Mouse (Mus musculus): ENCODE data around the gene Arf6.
A peak's percentile ranks its signal among the peaks of the same experiment; 100 is the strongest.
"Not testable (repeated sequence)": the region's sequence is repeated elsewhere in the genome, so short reads cannot be mapped to it uniquely, and the experiment has no call there.

Arf6 gene

DNA sequence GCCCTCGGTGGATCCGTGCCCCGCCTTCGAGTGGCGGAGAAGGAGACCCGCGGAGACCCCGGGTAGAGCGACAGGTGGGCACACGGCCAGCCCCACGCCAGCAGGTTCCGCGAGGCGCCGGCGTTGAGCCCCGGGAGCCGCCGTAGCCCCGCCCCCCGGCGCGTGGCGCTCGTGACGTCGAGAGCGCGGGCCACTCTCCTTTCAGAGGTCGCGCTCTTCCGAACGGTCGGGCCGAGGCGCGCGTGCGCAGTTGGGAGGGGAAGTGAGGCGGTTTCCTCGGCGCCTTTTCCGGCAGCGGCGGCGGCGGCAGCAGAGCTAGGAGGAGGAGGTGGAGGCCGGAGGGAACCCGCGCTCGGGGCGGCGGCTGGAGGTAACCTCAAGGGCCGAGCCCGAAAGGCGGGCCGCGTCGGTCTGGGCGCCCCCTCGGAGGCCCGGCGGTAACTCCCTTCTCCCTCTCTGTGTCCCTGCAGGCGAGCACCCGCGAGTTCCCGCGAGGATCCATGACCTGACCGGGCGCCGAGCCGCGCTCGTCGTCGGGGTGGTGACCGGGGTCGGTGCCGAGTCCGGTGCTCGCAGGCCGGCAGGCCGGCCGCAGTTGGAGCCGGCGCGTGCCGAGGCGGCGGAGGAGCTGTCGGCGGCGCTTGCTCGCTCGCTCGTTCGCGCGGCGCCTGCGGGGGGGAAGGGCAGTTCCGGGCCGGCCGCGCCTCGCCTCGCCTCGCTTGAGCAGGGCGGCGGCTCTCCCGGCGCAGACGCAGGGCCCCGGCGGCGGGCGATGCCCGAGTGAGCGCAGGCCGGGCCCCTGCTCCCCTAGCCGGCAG, at the start of gene Arf6, which contains the start of gene Gm9887:
Gene Arf6 (plus strand): TSS at position 297 of the 818 bp plus-strand sequence.
Gene Gm9887 (minus strand): TSS at position 605 of the 818 bp plus-strand sequence.
- peak; percentile 98 for DNase-seq

DNA sequence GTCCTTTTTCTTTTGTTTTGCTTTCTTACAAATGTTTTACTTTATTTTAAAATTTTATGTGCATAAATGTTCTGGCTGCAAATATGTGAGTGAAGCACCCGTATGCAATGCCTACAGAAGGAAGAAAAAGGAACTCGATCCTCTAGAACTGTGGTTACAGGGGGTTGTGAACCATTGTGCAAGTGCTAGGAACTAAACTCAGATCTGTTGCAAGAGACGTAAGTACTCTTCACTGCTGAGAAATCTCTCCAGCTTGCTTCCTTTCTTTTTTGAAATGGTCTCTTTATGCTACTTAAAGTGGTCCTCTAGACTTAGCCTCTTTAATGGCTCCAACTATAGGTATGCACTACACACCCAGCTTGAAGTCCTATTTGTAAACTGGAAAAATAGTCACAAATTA, 40.8 kb upstream of the Arf6 start:
- DNase-seq = no peak

DNA sequence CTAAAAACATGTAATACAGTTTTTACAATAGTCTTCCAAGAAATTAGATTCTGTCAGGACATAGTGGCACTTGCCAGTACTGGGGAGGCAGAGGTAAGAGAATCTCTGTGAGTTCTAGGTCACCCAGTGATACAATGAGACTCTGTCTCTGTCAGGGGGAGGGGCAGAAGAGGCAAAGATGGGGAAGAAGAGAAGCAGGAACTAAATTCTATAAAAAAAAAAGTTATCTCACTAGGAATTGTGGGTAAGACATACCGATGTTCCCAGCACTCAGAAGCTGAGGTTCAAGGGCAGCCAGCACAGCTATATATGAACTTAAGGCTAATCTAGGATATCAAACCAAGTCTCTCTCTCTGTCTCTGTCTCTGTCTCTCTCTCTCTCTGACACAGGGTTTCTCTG, 39.8 kb upstream of the Arf6 start:
- no peak for DNase-seq

DNA sequence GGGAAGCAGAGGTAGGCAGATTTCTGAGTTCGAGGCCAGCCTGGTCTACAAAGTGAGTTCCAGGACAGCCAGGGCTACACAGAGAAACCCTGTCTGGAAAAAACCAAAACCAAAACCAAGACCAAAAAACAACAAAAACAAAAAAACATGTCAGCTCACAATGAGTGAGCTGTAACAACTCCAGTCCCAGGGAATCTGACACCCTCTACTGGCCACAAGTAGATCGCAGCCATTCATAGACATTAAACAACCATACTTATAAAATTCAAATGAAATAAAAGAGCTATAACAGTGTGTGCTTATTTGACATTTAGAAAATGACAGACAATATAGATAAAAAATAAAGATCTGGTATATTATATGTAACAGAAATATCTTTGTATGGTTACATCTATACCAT, 38.4 kb upstream of the Arf6 start:
- peak; percentile 52 for DNase-seq

DNA sequence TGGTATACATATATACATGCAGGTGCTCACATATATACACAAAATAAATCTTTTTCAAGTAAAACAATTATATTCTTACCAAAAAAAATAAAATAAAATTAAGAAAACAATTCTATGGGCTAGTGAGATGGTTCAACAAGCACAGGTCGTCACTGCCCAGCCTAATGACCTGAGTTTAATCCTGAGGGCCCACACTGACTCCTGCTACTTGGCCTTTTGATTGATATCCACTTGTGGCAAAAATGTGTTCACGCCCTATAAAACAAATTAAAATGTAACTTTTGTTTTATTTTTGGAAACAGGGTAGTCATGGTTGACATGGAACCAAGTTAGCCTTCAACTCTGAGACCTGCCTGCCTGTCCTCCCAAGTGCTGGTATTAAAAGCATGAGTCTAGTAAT, 22.0 kb upstream of the Arf6 start:
- no peak for DNase-seq

DNA sequence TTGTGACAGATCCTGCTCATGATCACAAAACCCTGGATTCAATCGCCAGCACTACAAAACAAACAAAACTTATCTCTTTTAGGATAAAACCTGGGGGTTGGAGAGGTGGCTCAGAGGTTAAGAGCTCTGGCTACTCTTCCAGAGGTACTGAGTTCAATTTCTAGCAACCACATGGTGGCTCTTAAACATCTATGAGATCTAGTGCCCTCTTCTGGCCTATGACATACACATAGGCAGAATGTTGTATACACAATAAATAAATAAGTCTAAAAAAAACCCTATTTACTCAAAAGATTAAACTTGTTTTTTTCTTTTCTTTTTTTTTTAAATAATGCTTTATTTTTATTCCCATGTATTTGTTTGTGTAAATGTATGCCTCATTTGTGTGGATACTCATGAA, 20.3 kb upstream of the Arf6 start:
- no peak for DNase-seq

DNA sequence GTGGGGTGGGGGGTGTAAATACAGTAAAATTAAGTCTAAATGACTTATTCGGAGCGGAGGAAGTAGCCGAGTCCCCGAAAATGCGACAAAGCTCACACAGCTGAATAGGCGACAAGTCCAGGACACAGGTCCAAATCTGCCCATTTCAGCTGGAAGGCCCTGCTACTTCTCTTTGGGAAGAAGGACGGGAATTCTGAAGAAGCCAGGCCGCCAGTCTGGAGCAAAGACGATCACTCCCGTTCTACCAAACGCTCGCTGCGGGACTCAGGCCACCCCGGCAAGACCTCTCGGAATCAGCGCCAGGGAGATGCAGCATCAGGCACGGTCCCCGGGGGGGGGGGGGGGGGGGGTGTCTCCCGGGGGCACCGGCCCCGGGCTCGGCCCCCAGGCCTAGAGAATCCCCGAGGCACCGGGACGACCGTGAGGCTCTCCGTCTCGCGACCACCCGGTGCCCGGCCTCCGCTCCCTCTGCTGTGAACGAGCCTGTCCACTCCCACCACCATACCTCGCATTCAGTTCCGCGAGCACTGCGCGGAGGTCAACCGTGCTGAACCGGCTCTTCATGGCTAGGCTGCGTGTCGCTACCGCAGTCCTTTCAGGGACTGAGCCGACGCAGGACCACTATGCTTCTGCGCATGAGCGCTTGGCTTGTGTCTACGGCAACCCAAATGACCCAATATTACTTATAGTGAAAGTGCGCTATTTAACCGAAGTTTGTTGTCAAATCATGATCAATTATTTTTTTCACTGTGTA, 15.2 kb upstream of the Arf6 start, which contains the start of gene Nemf:
Gene Nemf (minus strand): TSS at position 620 of the 754 bp plus-strand sequence.
- DNase-seq = peak; percentile 94

DNA sequence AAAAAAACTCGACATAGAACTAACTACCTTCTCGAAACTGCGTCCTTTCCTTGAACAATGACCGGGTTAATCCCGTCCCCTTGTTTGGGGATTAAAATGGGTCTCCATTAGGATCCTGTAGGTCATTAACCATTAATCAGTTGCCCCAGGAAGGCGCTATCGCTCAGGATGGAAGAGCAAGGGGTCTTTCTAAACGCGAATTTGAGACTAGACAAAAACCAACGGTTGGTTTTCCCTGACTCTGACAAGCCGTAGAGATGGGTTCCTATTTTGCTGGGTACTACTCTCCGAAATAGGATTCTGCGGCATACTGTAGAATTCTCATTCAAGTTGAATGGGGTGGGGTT, 14.7 kb upstream of the Arf6 start:
- no peak for DNase-seq

DNA sequence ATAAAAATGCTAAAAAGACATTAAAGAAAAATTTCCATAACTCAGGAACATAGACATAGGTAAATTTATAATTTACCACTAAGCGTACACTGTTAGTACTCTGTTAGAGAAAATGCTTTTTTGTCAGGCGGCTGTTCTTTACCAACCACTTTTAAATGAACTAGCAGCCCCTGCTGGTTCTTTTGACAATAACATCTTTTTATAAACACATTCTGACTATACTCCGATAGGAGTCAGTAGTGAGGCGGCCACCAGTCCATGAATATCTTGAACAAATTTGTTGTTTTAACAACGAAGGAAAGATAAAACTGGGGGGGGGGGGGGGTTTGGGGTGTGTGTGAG, 11.3 kb upstream of the Arf6 start:
- DNase-seq = peak; percentile 84

DNA sequence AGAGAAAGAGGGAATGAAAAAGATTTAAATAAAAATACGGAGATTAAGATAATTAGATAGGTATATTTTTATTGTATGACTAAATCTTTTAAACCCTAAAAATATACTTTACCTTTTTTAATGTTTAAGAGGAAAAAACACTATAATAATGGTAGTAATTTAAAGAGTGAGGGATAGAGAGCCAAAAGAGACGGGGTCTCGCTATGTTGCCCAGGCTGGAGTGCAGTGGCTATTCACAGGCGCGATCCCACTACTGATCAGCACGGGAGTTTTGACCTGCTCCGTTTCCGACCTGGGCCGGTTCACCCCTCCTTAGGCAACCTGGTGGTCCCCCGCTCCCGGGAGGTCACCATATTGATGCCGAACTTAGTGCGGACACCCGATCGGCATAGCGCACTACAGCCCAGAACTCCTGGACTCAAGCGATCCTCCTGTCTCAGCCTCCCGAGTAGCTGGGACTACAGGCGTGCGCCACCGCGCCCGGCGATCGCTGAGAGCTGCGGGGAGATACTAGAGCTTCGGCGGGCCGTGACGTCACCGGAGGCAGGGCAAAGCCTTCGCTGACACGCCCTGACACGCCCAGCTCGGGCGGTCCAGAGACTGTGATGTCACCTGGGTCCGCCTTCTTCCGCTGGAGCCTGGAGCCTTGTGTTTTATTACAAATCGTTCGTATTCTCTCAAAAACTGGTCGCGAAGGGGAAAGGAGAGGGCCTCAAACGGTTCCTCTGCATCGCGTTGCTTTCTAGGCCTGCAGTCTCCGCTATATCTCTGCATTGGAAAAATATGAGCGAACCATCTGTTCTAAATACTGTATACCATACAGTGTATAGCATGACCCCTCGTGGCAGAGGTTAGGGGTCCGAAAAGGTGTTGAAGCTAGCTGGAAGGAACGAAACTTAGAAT, 10.7 kb upstream of the Arf6 start:
- DNase-seq = peak; percentile 98

DNA sequence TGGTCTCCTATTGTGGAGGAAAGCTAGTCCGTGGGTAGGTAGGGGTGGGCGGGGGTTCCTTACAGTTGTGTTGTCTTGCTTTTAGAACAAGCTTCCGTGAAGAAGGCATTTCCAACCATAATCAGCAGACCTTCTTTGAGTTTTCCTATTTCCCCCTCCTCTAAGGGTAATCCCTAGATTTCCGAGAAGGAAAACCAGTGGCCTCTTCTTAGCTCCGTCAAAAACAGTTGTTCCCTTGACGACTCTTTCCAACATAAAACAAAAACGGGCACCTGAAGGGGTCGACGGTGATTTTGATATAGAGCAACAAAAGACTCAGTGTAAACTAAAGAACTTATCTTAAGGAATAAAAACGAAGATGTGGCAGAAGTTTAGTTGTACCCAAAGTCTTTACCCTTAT, 10.0 kb upstream of the Arf6 start:
- DNase-seq = no peak

DNA sequence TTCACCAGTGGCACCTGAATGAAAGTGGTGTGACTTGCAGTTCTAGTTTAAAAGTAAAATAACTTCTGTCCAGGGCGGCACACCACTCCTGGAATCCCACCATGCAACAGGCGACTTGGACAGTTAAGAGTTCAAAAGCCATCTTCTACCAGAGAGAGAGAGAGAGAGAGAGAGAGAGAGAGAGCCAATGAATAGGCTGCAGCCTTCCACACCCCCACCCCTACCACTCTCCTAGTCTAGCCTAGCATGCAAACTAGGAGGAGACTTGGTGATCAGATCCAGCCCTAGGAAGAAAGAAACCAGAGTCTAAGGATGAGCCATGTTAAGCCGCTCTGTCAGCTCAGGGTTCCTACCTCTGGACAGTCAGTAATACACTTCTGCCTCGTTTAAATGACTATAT, 9.6 kb upstream of the Arf6 start:
- no peak for DNase-seq

DNA sequence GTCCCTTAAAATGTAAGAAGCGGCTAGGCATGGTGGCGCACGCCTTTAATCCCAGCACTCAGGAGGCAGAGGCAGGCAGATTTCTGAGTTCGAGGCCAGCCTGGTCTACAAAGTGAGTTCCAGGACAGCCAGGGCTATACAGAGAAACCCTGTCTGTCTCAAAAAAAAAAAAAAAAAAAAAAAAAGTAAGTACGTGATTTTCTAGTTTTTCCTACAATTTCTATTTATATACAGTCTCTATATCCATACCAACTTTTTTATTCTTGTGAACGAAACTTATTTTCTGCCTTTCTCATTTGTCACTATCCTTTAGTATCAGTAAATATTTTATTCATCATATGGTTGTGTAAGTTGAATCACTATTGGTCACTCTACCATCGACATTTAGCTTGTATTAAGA, 8.8 kb upstream of the Arf6 start:
- DNase-seq = not testable (repeated sequence)

DNA sequence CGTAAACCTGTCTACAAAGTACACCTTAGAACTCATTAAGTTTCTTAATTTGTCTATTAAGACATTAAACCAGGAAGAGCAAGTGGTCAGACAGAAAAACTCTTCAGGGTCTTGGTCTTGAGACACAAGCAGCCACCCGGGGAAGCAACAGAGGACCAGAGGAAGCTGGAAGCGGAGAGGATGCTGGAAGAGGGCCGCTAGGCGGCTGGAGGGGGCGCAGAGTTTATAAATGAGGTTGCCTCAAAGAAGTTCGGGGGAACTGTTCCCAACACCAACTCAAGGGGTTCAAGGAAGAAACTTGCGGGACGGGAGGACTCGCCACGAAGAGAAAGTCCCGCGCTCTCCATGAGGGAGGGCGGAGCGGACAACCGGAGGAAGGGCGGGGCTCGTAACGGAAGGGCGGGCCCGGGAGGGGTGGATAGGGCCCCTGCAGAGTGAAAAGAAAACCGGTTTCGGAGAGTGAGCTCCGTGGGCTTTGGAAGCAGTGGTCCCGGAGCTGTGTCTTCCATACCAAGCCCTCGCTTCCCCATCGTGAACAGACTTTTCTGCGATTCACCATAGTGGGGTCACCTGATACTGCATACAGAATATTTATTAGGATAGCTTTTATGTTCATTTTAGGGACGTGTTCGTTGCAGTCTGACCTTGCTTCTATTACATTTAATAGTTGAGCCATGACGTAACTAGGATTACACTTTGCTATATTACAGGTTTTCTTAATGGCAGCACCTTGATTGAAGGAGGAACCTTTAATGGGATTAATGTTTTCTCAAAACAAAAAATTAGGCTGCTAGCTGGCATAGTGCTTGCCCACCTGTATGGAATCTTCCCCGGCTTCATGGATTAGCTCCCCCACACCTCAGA, 7.8 kb upstream of the Arf6 start:
- peak; percentile 74 for DNase-seq

DNA sequence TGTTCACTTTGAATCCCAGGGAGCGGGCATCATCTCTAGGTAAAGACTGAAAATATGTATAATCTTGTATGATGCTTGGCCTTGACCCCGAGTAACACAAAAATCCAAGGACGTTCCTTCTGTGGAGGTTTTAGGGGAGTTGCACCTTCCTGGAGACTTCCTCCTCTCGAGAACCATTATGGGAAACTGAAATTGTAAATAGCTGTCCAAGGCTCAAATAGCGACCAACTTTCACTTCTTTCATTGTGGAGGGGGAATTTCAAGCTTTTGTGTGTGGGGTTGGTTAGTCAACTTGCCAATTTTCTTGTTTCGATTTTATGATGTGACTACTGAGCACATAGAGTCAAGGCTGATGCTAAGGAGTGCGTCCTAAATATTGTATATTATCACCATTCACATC, 6.2 kb upstream of the Arf6 start:
- no peak for DNase-seq

DNA sequence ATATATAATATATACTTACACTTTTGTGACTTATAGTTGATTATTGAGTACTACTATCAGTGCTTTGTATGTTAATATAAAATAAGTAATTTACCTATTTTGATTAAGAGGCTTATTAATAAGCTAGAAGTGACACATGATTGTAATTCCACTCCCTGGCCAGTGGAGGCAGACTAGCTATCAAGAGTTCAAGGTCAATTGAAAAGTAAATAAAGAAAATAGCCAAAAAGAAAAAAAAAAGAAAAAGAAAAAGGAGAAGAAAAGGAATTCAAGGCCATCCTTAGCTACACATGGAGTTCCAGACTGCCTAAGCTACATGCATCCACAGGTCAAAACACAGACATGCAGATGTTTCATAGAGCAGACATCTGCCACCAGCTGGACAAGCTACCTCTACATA, 5.5 kb upstream of the Arf6 start:
- DNase-seq = peak; percentile 35

DNA sequence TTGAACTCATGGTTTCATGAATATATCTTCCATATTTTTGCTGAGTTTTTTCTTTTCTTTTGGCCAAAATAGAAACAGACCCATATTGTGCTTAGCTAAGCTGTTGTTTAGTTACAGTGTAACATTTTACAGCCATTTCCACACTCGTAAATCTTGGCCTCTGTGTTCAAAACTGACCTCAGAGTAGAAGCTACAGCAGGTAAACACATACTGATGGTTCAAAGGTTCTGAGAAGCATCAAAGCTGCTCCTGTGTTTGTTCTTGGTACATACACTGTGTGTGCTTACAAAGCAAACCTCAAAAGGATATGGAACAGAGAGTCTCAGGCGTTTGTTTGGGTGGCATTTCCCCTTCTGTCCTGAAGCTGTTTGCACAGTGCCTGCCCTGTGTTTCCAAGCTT, 4.4 kb upstream of the Arf6 start:
- no peak for DNase-seq

DNA sequence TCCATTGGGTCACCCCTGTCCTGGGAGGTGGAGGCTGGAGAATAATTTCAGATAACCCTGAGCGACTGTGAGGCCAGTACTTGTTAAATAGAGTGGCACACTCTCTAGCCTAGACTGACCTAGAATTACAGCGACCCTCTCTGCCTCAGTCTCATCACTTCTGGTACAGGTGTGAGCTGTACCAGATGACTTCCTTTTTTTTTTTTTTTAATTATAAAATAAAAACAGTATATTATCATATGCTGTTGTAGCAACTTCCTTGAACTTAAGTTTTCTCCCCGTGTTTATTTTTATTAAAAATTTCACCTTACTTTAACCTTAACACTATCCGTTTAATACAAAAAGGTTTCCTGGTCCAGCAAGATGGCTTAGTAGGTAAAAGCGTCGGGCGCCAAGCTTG, 1.0 kb upstream of the Arf6 start:
- DNase-seq = no peak

DNA sequence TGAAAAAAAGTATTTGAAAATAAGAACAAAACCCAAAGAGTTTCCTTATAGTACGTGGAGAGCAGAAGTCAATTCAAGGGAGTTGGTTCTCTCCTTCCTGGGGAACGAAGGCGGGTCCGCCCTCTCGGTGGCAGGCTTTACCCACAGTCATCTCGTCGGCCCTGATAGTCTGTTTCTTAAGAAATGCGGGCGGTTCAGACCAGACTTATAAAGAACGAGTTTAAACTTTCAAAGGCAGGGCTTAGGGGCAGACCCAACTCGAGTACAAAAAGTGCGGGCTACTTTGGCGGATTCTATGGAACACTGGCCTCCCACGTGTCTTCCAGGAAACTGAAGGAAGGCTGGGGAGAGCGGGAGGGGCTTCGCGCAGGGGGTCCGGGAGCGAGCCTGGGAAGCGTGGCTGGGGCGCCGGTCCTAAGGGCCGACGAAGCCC, 513 bp upstream of the Arf6 start:
- no peak for DNase-seq

DNA sequence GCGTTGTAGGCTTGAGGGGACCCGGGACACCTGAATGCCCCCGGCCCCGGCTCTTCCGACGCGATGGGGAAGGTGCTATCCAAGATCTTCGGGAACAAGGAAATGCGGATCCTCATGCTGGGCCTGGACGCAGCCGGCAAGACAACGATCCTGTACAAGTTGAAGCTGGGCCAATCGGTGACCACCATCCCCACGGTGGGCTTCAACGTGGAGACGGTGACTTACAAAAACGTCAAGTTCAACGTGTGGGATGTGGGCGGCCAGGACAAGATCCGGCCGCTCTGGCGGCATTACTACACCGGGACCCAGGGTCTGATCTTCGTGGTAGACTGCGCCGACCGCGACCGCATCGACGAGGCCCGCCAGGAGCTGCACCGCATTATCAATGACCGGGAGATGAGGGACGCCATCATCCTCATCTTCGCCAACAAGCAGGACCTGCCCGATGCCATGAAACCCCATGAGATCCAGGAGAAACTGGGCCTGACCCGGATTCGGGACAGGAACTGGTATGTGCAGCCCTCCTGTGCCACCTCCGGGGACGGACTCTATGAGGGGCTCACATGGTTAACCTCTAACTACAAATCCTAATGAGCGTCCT, 881 bp downstream of the Arf6 start:
- peak; percentile 42 for DNase-seq

DNA sequence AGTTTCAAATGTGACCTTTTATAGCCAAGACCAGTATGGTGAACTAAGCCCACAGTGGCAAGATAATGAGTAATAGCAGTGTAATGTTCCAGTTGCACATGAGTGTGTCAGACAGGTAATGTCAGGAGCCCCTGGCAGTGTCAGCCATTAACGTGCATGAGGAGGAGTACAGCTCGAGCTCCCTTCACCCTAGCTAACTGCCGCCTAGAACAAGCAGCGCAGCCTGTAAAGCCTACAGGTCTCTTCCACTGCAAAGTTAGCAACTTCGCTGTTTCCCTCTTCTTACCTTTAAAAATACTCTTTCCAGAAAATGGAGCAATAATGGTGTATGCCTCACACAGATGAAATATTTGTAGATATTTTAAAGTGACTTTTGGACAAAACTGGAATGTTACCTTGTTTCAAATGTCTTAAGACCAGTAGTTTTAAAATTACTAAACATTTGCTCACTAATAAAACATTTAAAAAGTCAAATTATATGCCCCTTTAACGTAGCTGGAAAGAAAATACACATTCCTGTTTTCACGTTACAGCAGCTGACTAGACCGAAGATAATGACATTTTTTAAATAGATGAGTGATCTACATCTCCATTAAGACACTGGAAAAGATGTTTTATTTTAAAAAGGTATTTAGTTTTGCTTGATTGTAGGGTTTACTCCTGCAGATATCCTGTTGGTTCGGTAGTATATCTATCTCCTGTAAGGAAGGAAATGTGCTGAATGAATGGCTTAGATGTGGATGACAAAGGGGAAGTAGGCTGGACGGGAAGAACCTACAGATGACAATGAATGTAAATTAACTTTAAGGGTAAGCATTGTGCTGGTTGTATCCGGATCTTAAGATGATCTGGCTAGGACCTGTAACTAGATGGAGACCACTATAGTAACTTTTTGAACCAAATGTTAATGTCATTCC, 2.2 kb downstream of the Arf6 start:
- no peak for DNase-seq
